Mouse (Mus musculus): ENCODE data around the gene Epb41l1.

Gene Epb41l1

DNA sequence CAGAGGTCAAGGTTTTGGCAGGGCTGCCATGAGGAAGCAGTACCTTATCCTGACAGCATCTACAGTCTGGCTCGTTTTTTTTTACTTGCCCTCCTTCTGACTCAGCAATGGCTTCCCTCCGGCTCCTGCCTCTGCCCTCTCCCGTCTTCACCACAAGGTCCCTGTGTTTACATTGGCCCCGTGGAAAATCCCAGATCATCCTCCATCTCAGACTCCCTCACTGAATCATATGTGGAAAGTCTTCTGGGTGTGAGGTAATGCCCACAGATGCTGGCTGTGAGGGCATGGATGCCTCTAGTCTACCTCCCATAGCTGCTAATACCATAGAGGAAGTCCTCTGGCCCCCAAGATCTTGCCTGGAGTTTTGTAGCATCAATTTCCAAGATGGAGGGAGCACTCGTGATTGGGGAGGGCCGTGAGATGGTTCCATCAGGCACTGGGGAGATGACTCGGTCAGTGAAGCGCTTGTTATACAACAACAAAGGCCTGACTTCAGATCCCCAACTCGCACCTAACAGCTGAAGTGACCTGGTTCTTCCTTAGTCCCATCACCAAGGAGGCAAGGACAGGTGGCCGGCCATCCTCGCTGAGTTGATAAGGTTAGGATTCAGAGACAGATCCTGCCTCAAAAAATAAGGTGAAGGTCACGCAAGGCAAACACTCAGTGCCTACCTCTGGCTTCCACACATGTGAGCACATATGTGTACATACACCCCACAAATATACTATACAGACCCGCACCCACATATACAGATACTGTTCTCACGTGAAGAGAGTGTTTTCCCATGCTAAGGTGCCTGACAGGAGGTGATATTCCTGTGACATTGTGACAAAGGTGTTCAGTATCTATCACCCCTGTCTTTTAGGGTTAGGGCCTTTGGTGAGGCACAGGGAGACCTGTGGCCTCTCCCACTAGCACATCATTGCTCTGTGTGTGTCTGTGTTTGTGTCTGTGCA lies 36.0 kb downstream of the Epb41l1 start:
- DNase-seq (ENCODE audit: low spot score in 2 of 2), result no peak

DNA sequence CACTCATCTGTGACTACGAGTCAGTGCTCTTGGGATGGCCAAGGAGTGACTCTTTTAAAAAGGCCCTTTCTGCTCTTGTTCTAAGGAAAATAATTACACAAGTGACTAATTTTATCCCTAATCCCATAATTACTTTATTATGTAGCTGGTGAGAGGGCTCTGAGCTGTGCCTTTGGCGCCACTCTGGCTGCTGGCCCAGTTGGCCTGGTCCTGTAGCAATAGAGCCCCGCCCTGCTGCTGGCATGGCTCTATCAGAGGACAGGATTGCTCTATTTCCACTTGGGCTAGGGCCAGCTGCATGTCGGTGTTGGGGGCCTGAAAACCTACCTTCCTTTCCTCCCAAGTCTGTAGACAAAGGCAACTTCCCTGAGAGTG lies 36.6 kb downstream of the Epb41l1 start:
- no peak for DNase-seq (ENCODE audit: low spot score in 2 of 2)

- DNase-seq (ENCODE audit: low spot score in 2 of 2), result peak in 1 of 2 experiments; percentile 58
Measured at GRCm38 (mm10) chr2:156460470-156460869, 39.8 kb downstream of the Epb41l1 start.

DNA sequence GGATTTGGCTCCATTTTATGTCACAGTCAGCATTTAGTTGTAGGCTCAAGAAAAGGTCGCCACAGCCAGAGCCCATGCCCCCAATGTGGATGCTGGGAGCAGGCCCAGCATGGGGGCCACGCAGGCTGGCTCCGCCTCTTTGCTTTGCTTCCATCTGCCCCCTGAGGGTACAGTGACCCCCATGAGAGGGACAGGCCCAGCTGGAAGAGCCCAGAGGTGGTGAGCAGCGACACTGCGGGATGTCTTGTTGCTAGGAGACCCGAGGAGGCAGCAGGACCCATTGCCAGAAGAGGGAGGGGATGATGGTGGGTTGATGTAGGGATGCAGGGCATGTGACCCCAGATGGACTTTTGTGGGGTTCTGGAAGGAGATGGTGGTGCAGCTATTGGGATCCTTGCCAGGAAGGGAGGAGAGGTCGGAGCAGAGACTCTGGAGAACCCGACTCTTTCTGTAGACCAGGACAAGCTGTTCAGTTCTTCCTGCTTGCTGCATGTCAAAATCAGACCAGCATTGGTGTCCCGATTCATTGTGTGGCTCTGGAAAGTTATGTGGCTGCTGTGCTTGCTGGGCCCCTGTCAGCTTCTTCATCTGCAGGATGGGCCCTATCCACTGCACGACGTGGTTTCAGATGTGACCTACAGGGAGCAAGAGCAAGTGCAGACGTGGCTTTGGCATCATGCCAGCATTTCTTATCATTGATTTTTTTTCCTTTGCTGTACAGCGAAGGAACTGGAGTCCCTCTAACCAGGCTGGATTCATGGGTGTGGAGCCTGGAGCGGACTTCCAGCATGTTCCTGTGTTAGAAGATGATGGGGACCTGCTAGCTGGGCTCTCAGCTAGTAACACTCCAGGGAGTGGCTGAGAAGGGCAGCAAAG lies 41.7 kb downstream of the Epb41l1 start:
- no peak for DNase-seq (ENCODE audit: low spot score in 2 of 2)

DNA sequence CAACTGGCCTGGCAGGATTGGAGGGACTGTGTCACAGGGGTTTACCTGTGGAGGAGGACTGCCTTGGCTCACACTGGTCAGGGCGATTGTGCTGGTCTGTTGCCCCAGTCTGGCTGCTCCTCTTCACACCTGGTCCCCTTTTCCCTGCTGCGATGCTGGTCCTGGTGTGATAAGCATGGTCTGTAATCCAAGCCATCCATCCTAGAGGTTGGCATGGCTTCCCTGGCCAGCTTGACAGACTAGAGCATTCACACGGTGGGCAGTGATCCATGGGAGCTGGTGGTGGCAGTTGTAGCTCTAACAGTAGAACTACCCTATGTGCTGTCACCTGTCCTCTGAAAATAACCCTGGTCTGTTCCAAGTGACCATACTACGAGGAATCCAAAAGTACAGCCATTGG lies 43.7 kb downstream of the Epb41l1 start:
- no peak for DNase-seq (ENCODE audit: low spot score in 2 of 2)

DNA sequence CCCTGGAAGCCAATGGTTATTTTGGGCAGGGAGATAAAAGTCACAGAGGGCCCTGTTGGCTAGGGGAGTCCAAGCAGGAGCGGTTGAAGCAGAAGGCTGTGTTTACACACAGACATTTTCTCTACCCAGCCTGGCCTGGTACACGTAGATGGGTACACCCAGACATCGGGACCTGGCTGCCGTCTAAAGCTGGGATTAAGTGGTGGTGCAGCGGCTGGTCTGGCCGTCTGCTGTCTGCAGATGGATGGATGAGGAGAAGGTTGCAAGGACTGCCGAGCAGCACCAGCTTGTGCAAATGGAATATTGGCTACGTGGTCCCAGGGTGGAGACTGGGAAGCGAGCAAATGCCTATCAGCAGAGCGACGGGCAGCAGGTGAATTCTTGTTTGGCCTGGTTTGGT lies 46.8 kb downstream of the Epb41l1 start:
- no peak for DNase-seq (ENCODE audit: low spot score in 2 of 2)

DNA sequence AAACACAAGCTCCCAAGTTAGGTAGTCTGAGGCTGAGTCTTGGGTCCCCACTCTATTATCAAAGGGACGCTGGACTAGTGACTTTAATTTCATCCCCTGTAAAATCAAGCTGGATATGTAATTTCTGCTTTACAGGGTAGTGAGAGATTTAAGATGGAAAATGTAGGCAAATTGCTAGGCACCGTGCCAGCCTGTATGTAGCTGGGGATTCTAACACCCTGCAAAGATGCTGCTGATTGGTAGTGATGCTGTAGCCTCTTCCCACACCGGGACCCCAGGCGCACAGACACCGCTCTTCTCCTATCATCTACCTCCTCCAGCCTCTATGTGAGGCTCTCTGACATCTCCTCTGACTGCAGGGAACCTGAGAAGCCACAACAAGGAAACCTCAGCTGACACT lies 48.2 kb downstream of the Epb41l1 start:
- DNase-seq (ENCODE audit: low spot score in 2 of 2), result no peak

DNA sequence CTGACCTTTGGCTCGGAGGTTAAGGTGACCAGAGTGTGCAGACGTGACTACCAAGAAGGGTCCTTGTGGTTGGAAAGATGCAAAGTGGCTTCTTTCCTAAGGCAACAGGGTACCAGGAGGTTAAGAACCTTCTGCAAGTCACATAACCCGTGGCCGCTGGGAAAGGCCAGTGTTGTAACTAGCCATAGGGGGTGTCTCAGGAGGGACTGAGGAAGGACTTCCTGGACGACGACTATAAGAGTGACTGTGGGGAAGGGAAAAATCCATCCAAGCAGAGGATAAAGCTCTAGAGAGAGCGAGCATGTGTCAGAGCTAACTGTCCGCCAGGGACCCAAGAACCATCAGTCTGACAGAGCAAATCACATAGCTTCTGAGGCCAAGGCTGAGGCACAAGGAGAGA lies 48.8 kb downstream of the Epb41l1 start:
- no peak for DNase-seq (ENCODE audit: low spot score in 2 of 2)

DNA sequence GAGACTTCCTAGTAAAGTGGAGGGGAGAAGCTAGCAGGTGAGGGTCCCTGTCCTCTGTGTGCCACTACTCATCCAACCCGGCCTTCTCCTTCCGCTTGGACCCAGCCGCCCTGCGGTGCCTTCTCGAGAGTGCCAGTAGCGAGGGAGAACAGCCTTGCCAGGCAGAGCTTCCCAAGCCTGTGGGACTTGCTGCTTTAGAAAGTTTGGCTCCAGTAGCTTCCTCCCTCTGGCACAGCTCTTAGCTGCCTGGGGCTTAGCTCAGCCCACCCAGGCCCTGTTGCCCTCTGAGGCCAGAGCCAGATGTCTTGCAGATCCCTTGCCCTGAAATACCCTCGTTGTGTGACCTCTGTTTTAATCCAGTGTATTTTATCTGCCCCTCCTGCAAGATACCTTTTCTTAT lies 50.2 kb downstream of the Epb41l1 start:
- DNase-seq (ENCODE audit: low spot score in 2 of 2), result no peak

DNA sequence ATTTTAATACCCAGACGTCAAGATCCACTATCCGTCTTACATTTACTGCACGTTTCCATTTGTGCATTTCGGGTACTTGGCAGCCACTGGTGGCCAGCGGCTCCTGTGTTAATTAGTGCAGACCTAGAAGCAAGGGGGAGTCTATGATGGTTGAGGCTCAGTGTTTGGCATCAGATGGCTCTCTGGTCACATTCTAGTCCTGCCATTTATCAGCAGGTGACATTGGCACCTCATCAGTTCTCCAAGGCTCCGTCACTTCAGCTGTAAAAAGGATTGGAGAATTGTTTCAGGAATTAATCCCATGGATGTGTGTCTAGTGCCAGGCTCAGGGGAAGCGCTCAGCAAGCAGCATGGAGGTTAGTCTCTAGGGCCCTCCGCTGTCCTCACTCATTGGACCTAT lies 51.6 kb downstream of the Epb41l1 start:
- DNase-seq (ENCODE audit: low spot score in 2 of 2), result no peak

DNA sequence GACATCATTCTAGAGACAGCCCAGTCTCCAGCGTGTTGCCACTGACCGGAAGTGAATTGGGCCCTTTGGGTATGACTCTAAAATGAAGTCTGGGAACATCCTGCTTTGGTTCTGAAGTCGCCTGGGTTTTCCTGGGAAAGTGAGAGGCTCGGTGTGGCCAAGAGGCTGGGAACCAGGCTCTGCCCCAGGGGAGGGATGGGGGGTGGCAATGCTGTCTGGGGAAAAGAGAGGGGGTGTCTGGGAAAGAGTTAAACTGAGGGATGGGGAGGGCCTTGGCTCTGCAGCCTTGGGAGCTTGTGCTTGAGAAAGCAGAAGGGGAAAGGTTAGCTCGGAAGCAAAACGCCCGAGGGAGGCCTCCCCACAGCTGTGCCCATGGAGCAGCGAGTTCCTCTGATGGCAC lies 53.0 kb downstream of the Epb41l1 start:
- DNase-seq (ENCODE audit: low spot score in 2 of 2), result no peak

- no peak for DNase-seq (ENCODE audit: low spot score in 2 of 2)
Measured at GRCm38 (mm10) chr2:156474111-156474510, 53.4 kb downstream of the Epb41l1 start.

DNA sequence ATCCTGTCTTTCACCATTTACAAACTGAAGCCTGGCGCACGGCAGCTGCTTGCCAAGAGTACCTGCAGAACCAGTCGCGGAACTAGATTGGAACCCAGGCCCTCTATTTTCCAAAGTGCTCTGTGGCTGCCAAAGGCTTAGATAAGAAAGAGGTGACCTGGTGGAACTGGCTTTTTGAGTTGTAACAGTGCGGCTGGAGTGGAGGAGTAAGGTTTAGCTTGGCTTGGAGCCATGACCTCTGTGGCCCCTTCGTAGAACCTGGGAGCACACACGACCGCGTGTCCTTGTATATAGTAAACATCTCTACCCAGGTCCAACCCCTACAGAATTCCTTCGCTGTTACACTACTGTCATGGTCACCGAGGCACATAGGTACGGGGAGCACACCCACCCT lies 54.2 kb downstream of the Epb41l1 start:
- no peak for DNase-seq (ENCODE audit: low spot score in 2 of 2)

DNA sequence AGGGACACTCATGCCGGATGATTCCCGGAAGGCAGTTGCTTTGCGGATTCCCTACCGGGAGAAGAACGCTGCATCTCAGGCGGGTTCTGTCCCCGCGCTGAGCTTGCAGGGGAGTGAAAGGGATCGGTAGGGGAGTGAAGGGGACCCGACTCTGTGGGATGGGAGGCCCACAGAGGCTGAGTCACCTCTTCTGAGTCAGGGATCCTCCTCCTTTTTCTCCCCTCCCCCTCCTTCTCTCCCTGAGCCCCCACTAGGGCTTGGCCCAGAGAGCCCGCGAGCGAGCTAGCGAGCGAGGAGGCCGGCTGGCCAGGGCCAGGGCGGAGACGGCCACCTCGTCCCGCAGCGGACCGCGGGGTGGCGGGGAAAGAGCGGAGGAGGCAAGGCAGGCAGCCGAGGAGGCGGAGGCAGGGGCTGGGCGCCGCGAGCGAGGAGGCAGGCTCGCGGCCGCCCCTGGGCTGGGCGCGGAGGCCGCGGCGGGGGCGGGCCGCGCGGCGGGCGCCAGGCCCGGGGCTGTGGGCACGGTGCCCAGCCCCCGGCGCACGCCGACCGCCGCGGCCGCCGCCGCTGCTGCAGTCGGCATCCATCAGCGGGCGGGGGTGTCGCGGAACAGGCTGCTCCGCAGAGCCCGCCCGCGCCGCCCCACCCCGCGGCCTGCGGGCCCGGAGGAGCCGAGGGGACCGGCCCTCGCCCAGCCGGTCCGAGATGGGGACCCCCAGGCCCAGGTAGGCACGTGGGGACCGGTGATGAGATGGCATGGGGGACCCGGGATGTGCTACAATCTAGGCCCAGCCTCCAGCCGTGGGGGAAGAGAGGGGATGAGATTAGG lies 54.8 kb downstream of the Epb41l1 start:
- peak in 1 of 2 experiments; percentile 63 for DNase-seq (ENCODE audit: low spot score in 2 of 2)

DNA sequence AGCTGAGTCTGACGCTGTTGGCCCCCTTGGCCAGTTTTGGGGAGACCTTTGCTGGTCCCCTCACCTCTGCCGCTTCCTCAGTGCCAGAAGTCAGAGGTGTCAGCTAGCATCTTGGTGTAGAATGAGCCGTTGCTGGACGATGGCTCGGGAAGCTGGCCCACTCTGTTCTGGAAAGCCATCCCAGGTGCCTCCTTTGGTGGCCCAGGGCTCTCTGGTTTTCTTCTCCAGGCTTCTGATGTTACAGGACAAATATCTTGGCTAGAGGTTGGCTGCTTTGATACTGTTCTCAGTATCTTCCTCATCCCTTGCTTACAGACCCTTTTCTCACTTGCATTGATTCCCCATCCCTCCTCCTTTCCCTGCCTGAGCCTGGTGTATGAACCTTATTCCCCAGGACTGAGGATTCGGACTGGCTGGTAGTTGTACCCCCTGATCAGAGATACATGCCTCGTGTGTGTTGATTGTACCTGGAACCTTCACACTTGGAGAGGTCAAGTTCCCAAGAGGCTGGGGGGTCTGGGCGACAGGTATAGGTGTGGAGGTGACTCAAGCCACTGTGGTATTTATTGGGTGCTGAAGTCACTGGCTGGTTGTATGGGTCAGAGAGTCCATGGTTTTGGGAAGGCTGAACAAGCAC lies 55.5 kb downstream of the Epb41l1 start:
- DNase-seq (ENCODE audit: low spot score in 2 of 2), result no peak

DNA sequence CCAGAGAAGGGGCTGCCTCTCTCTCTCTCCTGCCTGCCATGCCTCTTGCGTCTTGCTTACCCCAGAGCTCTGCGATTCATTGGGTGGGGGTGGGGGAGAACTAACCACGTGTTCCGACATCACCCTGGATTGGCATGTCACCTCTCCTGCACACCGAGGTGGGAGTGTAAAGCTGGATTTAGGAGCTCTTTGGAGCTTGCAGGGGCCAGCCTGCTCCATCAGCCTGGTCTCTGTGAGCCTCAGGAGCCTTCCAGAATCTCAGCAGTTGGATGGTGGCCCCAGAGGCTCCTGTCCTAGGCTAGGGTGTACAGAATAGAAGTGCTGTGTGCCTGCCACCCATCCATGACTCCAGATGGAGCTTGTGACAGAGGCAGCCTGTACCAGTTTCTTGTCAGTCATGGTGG lies 56.0 kb downstream of the Epb41l1 start:
- DNase-seq (ENCODE audit: low spot score in 2 of 2), result peak in 1 of 2 experiments; percentile 25

- DNase-seq (ENCODE audit: low spot score in 2 of 2), result no peak
Measured at GRCm38 (mm10) chr2:156478046-156478690, 57.5 kb downstream of the Epb41l1 start.

DNA sequence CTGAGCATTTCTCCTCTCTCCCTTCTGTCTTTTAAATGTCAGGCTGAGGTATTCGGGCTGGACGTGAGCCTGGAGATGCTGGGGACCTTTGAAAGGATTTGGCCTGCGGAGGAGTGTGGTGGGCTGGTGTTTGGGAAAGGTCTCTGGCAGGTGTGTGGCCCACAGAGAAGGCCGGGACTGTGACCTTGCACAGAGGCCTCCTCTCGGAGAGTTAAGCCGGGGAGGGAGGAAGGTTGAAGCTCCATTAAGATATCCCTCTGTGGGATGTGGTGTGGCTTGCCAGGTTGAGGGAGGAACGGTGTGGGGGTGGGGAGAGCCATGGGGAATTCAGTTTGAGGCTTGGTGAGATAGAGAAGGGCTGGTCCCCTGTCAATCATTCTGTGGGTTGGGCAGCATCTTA lies 59.1 kb downstream of the Epb41l1 start:
- no peak for DNase-seq (ENCODE audit: low spot score in 2 of 2)

- no peak for DNase-seq (ENCODE audit: low spot score in 2 of 2)
Measured at GRCm38 (mm10) chr2:156480267-156480666, 59.6 kb downstream of the Epb41l1 start.

GRCm38 (mm10) chr2:156482299-156482698 lies 61.6 kb downstream of the Epb41l1 start:
- no peak for DNase-seq (ENCODE audit: low spot score in 2 of 2)

DNA sequence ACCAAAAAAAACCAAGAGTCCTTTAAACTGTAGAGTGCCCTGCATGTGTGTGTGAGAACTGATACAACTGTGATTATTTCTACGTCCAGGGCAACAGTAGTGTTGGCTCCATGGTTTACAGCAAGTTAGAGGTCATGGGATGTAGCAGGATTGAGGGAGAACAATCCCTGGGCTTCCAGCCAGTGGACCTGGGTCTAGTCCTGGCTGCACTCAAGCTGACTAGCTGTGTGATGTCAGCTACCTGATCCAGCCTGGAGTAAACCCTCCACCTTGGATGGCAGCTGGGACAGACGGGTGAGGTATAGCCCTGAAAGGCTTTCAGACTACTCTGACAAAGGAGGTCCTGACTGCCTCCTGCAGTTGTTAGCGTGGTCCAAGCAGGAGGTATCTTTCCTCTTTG lies 62.1 kb downstream of the Epb41l1 start:
- DNase-seq (ENCODE audit: low spot score in 2 of 2), result no peak

Data from frontal cortex, postnatal 10 days (tissue).